Mouse (Mus musculus): ENCODE data around the gene Ppp3r1. TPM values are rescaled to one million over a fixed set of nuclear protein-coding genes. Genes with fewer than 3 reads are reported as not detected.

Gene Ppp3r1
- polyA plus RNA-seq, 1 experiment, result 36.5 TPM

- Histone ChIP-seq H3K36me3 (ENCODE audit: control insufficient read depth, insufficient read depth, low read length) (no peaks in the 10 kb centered on the region; the same call in 1 of the 2 replicates), H3K27ac (ENCODE audit: insufficient read depth, low read depth, low read length) (no peak overlapping the region), H3K4me1 (ENCODE audit: control insufficient read depth, insufficient read depth, low read length) (peaks cover 5% of the 10 kb centered on the region; the same call in 1 of the 2 replicates), H3K27me3 (replicated peaks; ENCODE audit: control insufficient read depth, insufficient read depth, low read length) (no peaks in the 10 kb centered on the region), H3K4me3 (ENCODE audit: insufficient read depth, low read depth, low read length) (no peak overlapping the region)
- no peak for DNase-seq
- WGBS, result 62% methylated on average over 3 of the region's 3 CpGs
- TF ChIP-seq CTCF (conservative IDR thresholded peaks at IDR 0.05; ENCODE audit: insufficient read depth, insufficient read length, low read depth, low read length) (no peak), POLR2A (IDR thresholded peaks at IDR 0.05; ENCODE audit: low read depth, low read length) (no peak)
These were observed 21.7 kb downstream of the Ppp3r1 start for GRCm38 (mm10) chr11:17180753-17181152.

- H3K36me3 ChIP-seq (ENCODE audit: control insufficient read depth, insufficient read depth, low read length), result no peaks in the 10 kb centered on the region; the same call in 1 of the 2 replicates
- no peaks in the 10 kb centered on the region for H3K27me3 ChIP-seq (replicated peaks; ENCODE audit: control insufficient read depth, insufficient read depth, low read length)
- no peak for DNase-seq
- no peak within 1 kb of the TSS for H3K27ac ChIP-seq (ENCODE audit: insufficient read depth, low read depth, low read length)
- WGBS, result 77% methylated on average over 3 of the region's 3 CpGs
- no peak within 1 kb of the TSS for H3K4me3 ChIP-seq (ENCODE audit: insufficient read depth, low read depth, low read length)
- no peak for TF ChIP-seq POLR2A (IDR thresholded peaks at IDR 0.05; ENCODE audit: low read depth, low read length)
- no peak for TF ChIP-seq CTCF (conservative IDR thresholded peaks at IDR 0.05; ENCODE audit: insufficient read depth, insufficient read length, low read depth, low read length)
- peaks cover 2% of the 10 kb centered on the region; the same call in 1 of the 2 replicates for H3K4me1 ChIP-seq (ENCODE audit: control insufficient read depth, insufficient read depth, low read length)
These were observed 22.7 kb downstream of the Ppp3r1 start, which contains the start of gene Wdr92 for GRCm38 (mm10) chr11:17181807-17182206. Gene Wdr92 (plus strand): TSS chr11:17182107.

- WGBS, result 93% methylated on average over 2 of the region's 2 CpGs
- TF ChIP-seq CTCF (conservative IDR thresholded peaks at IDR 0.05; ENCODE audit: insufficient read depth, insufficient read length, low read depth, low read length) (no peak), POLR2A (IDR thresholded peaks at IDR 0.05; ENCODE audit: low read depth, low read length) (no peak)
These were observed 24.1 kb downstream of the Ppp3r1 start for GRCm38 (mm10) chr11:17183165-17183564.

GRCm38 (mm10) chr11:17187649-17188048, 28.6 kb downstream of the Ppp3r1 start:
- no peak for DNase-seq
- no peak for TF ChIP-seq CTCF (conservative IDR thresholded peaks at IDR 0.05; ENCODE audit: insufficient read depth, insufficient read length, low read depth, low read length)
- no peak for TF ChIP-seq POLR2A (IDR thresholded peaks at IDR 0.05; ENCODE audit: low read depth, low read length)
- 85% methylated on average over 3 of the region's 3 CpGs for WGBS
- H3K4me3 ChIP-seq (ENCODE audit: insufficient read depth, low read depth, low read length), result no peak overlapping the region
- no peaks in the 10 kb centered on the region; the same call in 1 of the 2 replicates for H3K4me1 ChIP-seq (ENCODE audit: control insufficient read depth, insufficient read depth, low read length)
- no peaks in the 10 kb centered on the region; the same call in none of the 2 replicates for H3K36me3 ChIP-seq (ENCODE audit: control insufficient read depth, insufficient read depth, low read length)
- no peak overlapping the region for H3K27ac ChIP-seq (ENCODE audit: insufficient read depth, low read depth, low read length)
- H3K27me3 ChIP-seq (replicated peaks; ENCODE audit: control insufficient read depth, insufficient read depth, low read length), result no peaks in the 10 kb centered on the region

More at GRCm38 (mm10) chr11:17183165-17183564, 24.1 kb downstream of the Ppp3r1 start:
- Histone ChIP-seq H3K27me3 (replicated peaks; ENCODE audit: control insufficient read depth, insufficient read depth, low read length) (no peaks in the 10 kb centered on the region), H3K27ac (ENCODE audit: insufficient read depth, low read depth, low read length) (no peak overlapping the region), H3K4me1 (ENCODE audit: control insufficient read depth, insufficient read depth, low read length) (peaks cover 2% of the 10 kb centered on the region; the same call in 1 of the 2 replicates), H3K36me3 (ENCODE audit: control insufficient read depth, insufficient read depth, low read length) (no peaks in the 10 kb centered on the region; the same call in none of the 2 replicates), H3K4me3 (ENCODE audit: insufficient read depth, low read depth, low read length) (no peak overlapping the region)
- DNase-seq, result no peak

- no peaks in the 10 kb centered on the region; the same call in 1 of the 2 replicates for H3K36me3 ChIP-seq (ENCODE audit: control insufficient read depth, insufficient read depth, low read length)
- H3K27ac ChIP-seq (ENCODE audit: insufficient read depth, low read depth, low read length), result no peak overlapping the region
- no peak overlapping the region for H3K4me3 ChIP-seq (ENCODE audit: insufficient read depth, low read depth, low read length)
- no peak for DNase-seq
- no peaks in the 10 kb centered on the region; the same call in 1 of the 2 replicates for H3K4me1 ChIP-seq (ENCODE audit: control insufficient read depth, insufficient read depth, low read length)
- 87% methylated on average over 3 of the region's 3 CpGs for WGBS
- H3K27me3 ChIP-seq (replicated peaks; ENCODE audit: control insufficient read depth, insufficient read depth, low read length), result no peaks in the 10 kb centered on the region
- no peak for TF ChIP-seq CTCF (conservative IDR thresholded peaks at IDR 0.05; ENCODE audit: insufficient read depth, insufficient read length, low read depth, low read length)
- TF ChIP-seq POLR2A (IDR thresholded peaks at IDR 0.05; ENCODE audit: low read depth, low read length), result no peak
These were observed 29.7 kb downstream of the Ppp3r1 start for GRCm38 (mm10) chr11:17188786-17189185.

- Histone ChIP-seq H3K4me1 (ENCODE audit: control insufficient read depth, insufficient read depth, low read length) (no peaks in the 10 kb centered on the region; the same call in 1 of the 2 replicates), H3K36me3 (ENCODE audit: control insufficient read depth, insufficient read depth, low read length) (peaks cover 1% of the 10 kb centered on the region), H3K4me3 (ENCODE audit: insufficient read depth, low read depth, low read length) (no peak overlapping the region), H3K27me3 (replicated peaks; ENCODE audit: control insufficient read depth, insufficient read depth, low read length) (no peaks in the 10 kb centered on the region), H3K27ac (ENCODE audit: insufficient read depth, low read depth, low read length) (no peak overlapping the region)
- 70% methylated on average over 9 of the region's 9 CpGs for WGBS
- DNase-seq, result peak; percentile 48
- TF ChIP-seq CTCF (conservative IDR thresholded peaks at IDR 0.05; ENCODE audit: insufficient read depth, insufficient read length, low read depth, low read length), result peak; percentile 41; the same call in 1 of the 2 replicates
- no peak for TF ChIP-seq POLR2A (IDR thresholded peaks at IDR 0.05; ENCODE audit: low read depth, low read length)
These were observed 33.2 kb downstream of the Ppp3r1 start for GRCm38 (mm10) chr11:17192151-17192844.

GRCm38 (mm10) chr11:17199170-17199569, 40.1 kb downstream of the Ppp3r1 start:
- H3K4me1 ChIP-seq (ENCODE audit: control insufficient read depth, insufficient read depth, low read length), result no peaks in the 10 kb centered on the region
- DNase-seq, result no peak
- H3K27me3 ChIP-seq (replicated peaks; ENCODE audit: control insufficient read depth, insufficient read depth, low read length), result no peaks in the 10 kb centered on the region
- WGBS, result 91% methylated on average over 5 of the region's 5 CpGs
- TF ChIP-seq CTCF (conservative IDR thresholded peaks at IDR 0.05; ENCODE audit: insufficient read depth, insufficient read length, low read depth, low read length) (no peak), POLR2A (IDR thresholded peaks at IDR 0.05; ENCODE audit: low read depth, low read length) (no peak)
- H3K4me3 ChIP-seq (ENCODE audit: insufficient read depth, low read depth, low read length), result no peak overlapping the region
- H3K27ac ChIP-seq (ENCODE audit: insufficient read depth, low read depth, low read length), result no peak overlapping the region
- H3K36me3 ChIP-seq (ENCODE audit: control insufficient read depth, insufficient read depth, low read length), result peaks cover 9% of the 10 kb centered on the region
